Mouse (Mus musculus) lung, postnatal 0 days (tissue): Measurements from ENCODE around the gene Sf3a2.

Experiments used
- CTCF ChIP-seq: IDR thresholded peaks from 2 replicates; pipeline ENCODE4 v1.5.1; 2016; ENCODE audit warnings: antibody characterized with exemption, mild to moderate bottlenecking
- EP300 ChIP-seq: IDR thresholded peaks from 2 replicates; pipeline ENCODE4 v1.6.1; 2016; ENCODE audit warnings: antibody characterized with exemption, mild to moderate bottlenecking, control low read depth

DNA sequence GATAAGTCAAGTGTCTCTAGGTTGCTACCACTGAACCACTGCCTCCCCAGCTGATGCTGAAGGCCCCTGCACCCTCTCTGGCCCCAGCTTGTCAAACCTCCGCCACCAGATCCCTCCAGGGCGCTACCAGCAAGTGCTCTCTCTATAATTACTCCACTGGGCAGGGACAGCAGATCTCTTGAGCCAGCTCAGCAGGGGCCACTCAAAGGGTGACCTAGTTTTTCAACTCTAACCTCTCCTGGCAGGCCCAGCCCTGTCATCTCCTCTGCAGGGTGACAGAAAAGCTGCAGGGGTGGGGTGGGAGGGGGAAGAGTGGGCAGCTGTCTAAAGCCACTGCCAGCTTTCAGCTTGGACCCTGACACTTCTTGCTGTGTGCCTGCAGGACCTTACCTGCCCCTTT, 39.8 kb downstream of the Sf3a2 start:
- no peak for TF ChIP-seq CTCF
- no peak for TF ChIP-seq EP300
